Mouse (Mus musculus) cerebellum, adult 18-20 months (tissue): ENCODE measurements around the gene Vmn1r123.
"Not testable (repeated sequence)": the region's sequence is repeated elsewhere in the genome, so short reads cannot be mapped to it uniquely, and the experiment has no call there.

Experiments
- DNase-seq, 2 experiments: peaks; one replicate each; pipeline ENCODE4 v3.0.0; 2021

The Vmn1r123 gene

GRCm38 (mm10) chr7:21161885-21162284, at the start of gene Vmn1r123:
Gene Vmn1r123 (plus strand): TSS chr7:21162185.
- not testable (repeated sequence) for DNase-seq

GRCm38 (mm10) chr7:21134028-21134427, 28.0 kb upstream of the Vmn1r123 start, which contains the start of gene Vmn1r122:
Gene Vmn1r122 (minus strand): TSS chr7:21134128.
- not testable (repeated sequence) for DNase-seq

- DNase-seq, result not testable (repeated sequence)
These were observed 28.3 kb downstream of the Vmn1r123 start, which contains the start of gene Gm5157 for GRCm38 (mm10) chr7:21190323-21190722. Gene Gm5157 (minus strand): TSS chr7:21190423.
